Mouse (Mus musculus): ENCODE data around the gene Stab2. TPM values are rescaled to one million over a fixed set of nuclear protein-coding genes. Genes with fewer than 3 reads are reported as not detected.

Gene Stab2
- polyA plus RNA-seq, 1 experiment = 9.3 TPM

DNA sequence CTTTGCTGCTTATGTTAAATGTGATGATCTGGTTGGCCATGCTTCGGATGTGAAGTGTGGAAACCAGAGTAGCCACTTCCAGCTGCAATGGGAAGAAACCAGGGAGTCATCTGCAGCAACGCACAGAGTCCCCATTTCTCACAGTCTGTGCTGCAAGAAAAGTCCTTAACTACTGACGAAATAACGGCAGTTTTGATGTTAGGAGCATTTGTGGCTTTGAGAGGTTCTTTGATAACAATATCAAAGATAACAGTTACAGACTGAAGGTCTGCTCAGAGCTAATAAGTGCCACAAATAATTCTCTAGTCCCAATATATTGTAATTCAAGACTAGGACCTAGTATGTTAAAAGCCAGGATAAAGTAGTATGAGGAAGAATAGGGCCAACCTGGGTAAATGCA, 57.9 kb downstream of the Stab2 start:
- H3K27ac ChIP-seq (ENCODE audit: control insufficient read depth, insufficient read depth, low read depth, low read length, poor library complexity) = no peak overlapping the region
- TF ChIP-seq CTCF (IDR thresholded peaks at IDR 0.05; ENCODE audit: control insufficient read depth, insufficient read depth, low read length) (no peak), POLR2A (IDR thresholded peaks at IDR 0.05; ENCODE audit: borderline replicate concordance, control insufficient read depth, low read depth, low read length) (no peak)
- no peak overlapping the region for H3K4me3 ChIP-seq (replicated peaks; ENCODE audit: control insufficient read depth, low read depth, low read length)
- 71% methylated on average over 4 of the region's 4 CpGs for WGBS
- no peaks in the 10 kb centered on the region for H3K4me1 ChIP-seq (ENCODE audit: control insufficient read depth, insufficient read depth, low read length)

DNA sequence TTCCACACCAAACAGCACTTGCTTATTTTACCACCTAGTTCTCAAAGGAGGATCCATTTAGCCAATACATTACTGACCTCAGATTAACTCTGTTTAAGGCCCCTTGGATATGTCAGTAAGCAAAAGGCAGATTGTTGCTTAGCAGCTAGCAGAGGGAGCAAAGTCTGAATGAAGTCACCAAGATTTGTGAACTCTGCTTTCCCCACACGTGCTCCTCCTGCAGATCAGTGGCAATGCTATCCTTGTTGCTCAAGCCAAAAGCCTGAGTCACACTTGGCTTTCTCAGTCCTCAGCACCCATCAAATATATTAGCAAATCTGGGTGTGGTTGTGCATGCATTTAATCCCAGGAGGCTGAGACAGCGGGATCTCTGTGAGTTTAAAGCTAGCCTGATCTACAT, 60.3 kb downstream of the Stab2 start:
- WGBS = 60% methylated on average over 2 of the region's 2 CpGs
- H3K27ac ChIP-seq (ENCODE audit: control insufficient read depth, insufficient read depth, low read depth, low read length, poor library complexity) = no peak overlapping the region

DNA sequence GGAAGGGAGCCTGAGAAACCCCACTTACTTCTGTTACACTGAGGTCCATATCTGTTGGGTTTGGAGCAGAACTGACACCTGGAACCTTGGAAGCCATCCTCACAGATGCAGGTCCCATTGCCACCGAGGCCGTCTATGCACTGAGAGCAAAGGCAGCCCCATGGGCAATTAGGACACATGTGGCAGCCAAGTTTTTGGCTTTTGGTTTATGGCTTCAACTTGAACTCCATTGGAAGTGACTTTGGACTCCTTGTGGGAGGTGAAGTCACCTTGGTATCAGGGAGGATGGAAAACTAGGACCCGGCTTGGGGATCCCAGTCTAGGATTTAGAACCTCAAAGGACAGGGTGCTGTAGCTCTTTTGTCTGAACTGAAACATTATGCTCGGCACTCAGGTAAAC, 67.2 kb downstream of the Stab2 start:
- Histone ChIP-seq H3K4me3 (replicated peaks; ENCODE audit: control insufficient read depth, low read depth, low read length) (no peak overlapping the region), H3K27ac (ENCODE audit: control insufficient read depth, insufficient read depth, low read depth, low read length, poor library complexity) (no peak overlapping the region), H3K4me1 (ENCODE audit: control insufficient read depth, insufficient read depth, low read length) (no peaks in the 10 kb centered on the region)
- TF ChIP-seq CTCF (IDR thresholded peaks at IDR 0.05; ENCODE audit: control insufficient read depth, insufficient read depth, low read length) = no peak
- no peak for TF ChIP-seq POLR2A (IDR thresholded peaks at IDR 0.05; ENCODE audit: borderline replicate concordance, control insufficient read depth, low read depth, low read length)
- WGBS = 80% methylated on average over 4 of the region's 4 CpGs

More for the DNA sequence above, 60.3 kb downstream of the Stab2 start:
- TF ChIP-seq POLR2A (IDR thresholded peaks at IDR 0.05; ENCODE audit: borderline replicate concordance, control insufficient read depth, low read depth, low read length) (no peak), CTCF (IDR thresholded peaks at IDR 0.05; ENCODE audit: control insufficient read depth, insufficient read depth, low read length) (no peak)
- H3K4me1 ChIP-seq (ENCODE audit: control insufficient read depth, insufficient read depth, low read length) = no peaks in the 10 kb centered on the region
- no peak overlapping the region for H3K4me3 ChIP-seq (replicated peaks; ENCODE audit: control insufficient read depth, low read depth, low read length)

GRCm38 (mm10) chr10:86934376-86934775, 73.4 kb downstream of the Stab2 start:
- TF ChIP-seq POLR2A (IDR thresholded peaks at IDR 0.05; ENCODE audit: borderline replicate concordance, control insufficient read depth, low read depth, low read length) (no peak), CTCF (IDR thresholded peaks at IDR 0.05; ENCODE audit: control insufficient read depth, insufficient read depth, low read length) (no peak)
- H3K4me3 ChIP-seq (replicated peaks; ENCODE audit: control insufficient read depth, low read depth, low read length) = no peak overlapping the region
- H3K27ac ChIP-seq (ENCODE audit: control insufficient read depth, insufficient read depth, low read depth, low read length, poor library complexity) = no peak overlapping the region
- 64% methylated on average over 6 of the region's 6 CpGs for WGBS
- no peaks in the 10 kb centered on the region for H3K4me1 ChIP-seq (ENCODE audit: control insufficient read depth, insufficient read depth, low read length)

DNA sequence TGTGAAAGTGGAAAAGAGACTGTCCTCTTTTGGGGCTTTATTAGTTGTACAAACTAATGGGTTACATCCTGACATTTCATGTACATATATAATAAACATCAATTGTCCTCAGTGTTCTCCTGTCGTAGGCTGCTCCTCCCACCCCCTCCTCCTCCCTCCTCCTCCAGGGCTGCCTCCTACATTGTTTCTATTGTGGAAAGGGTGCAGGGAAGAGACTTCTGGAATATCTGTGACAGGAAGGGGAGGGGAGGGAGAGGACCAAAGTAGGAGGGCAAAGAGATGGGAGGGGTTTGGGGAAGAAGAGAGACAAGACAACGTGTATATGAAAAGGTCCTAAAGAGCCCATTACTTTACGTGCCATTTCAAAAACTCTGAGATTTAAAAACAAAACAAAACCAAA, 73.9 kb downstream of the Stab2 start:
- no peak overlapping the region for H3K4me3 ChIP-seq (replicated peaks; ENCODE audit: control insufficient read depth, low read depth, low read length)
- H3K27ac ChIP-seq (ENCODE audit: control insufficient read depth, insufficient read depth, low read depth, low read length, poor library complexity) = no peak overlapping the region
- WGBS = 68% methylated on average over 3 of the region's 3 CpGs
- TF ChIP-seq CTCF (IDR thresholded peaks at IDR 0.05; ENCODE audit: control insufficient read depth, insufficient read depth, low read length) (no peak), POLR2A (IDR thresholded peaks at IDR 0.05; ENCODE audit: borderline replicate concordance, control insufficient read depth, low read depth, low read length) (no peak)
- H3K4me1 ChIP-seq (ENCODE audit: control insufficient read depth, insufficient read depth, low read length) = no peaks in the 10 kb centered on the region

- no peak overlapping the region for H3K27ac ChIP-seq (ENCODE audit: control insufficient read depth, insufficient read depth, low read depth, low read length, poor library complexity)
- no peak for TF ChIP-seq CTCF (IDR thresholded peaks at IDR 0.05; ENCODE audit: control insufficient read depth, insufficient read depth, low read length)
- no peak for TF ChIP-seq POLR2A (IDR thresholded peaks at IDR 0.05; ENCODE audit: borderline replicate concordance, control insufficient read depth, low read depth, low read length)
- WGBS = 14% methylated on average over 9 of the region's 9 CpGs
- no peaks in the 10 kb centered on the region for H3K4me1 ChIP-seq (ENCODE audit: control insufficient read depth, insufficient read depth, low read length)
- H3K4me3 ChIP-seq (replicated peaks; ENCODE audit: control insufficient read depth, low read depth, low read length) = no peak overlapping the region
These were observed 74.6 kb downstream of the Stab2 start for GRCm38 (mm10) chr10:86933180-86933695.

DNA sequence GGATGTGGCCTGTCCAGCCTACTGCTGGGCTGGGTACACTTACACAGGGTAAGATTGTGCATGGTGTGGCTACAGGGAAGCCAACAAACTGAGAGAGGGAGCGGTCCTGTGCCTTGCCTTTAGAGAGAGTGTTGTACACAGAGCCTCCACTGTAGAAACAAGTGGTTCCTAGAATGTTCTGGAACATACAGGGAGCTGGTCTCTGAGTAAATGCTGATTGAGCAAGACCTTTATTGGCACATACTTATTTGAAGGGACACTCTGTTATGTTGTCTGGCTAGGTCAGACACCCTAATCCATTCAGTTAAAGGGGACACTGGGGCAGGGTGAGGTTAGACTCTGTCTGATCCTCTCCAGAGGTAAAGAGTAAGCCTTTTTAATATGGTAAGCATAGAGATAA, 84.2 kb downstream of the Stab2 start:
- WGBS = 75% methylated on average over 1 of the region's 1 CpGs
- Histone ChIP-seq H3K4me1 (ENCODE audit: control insufficient read depth, insufficient read depth, low read length) (no peaks in the 10 kb centered on the region), H3K4me3 (replicated peaks; ENCODE audit: control insufficient read depth, low read depth, low read length) (no peak overlapping the region), H3K27ac (ENCODE audit: control insufficient read depth, insufficient read depth, low read depth, low read length, poor library complexity) (no peak overlapping the region)
- TF ChIP-seq POLR2A (IDR thresholded peaks at IDR 0.05; ENCODE audit: borderline replicate concordance, control insufficient read depth, low read depth, low read length) = no peak
- TF ChIP-seq CTCF (IDR thresholded peaks at IDR 0.05; ENCODE audit: control insufficient read depth, insufficient read depth, low read length) = no peak

DNA sequence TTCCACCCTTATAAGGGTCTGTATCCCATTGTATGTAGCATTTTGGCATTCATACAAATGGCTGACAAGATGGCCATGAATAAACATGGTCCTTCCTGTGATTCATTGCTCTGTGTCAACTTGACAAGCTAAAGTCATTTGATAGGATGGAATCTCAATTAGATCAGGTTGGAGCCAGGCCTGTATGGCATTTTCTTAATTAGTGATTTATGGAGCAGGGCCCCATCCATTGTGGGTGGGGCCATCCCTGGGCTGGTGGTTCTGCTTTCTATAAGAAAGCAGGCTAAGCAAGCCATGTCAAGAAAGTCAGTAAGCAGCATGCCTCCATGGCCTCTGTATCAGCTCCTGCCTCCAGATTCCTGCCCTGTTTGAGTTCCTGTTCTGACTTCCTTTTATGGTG, 92.2 kb downstream of the Stab2 start:
- TF ChIP-seq CTCF (IDR thresholded peaks at IDR 0.05; ENCODE audit: control insufficient read depth, insufficient read depth, low read length) (no peak), POLR2A (IDR thresholded peaks at IDR 0.05; ENCODE audit: borderline replicate concordance, control insufficient read depth, low read depth, low read length) (no peak)
- Histone ChIP-seq H3K4me1 (ENCODE audit: control insufficient read depth, insufficient read depth, low read length) (no peaks in the 10 kb centered on the region), H3K4me3 (replicated peaks; ENCODE audit: control insufficient read depth, low read depth, low read length) (no peak overlapping the region), H3K27ac (ENCODE audit: control insufficient read depth, insufficient read depth, low read depth, low read length, poor library complexity) (no peak overlapping the region)

DNA sequence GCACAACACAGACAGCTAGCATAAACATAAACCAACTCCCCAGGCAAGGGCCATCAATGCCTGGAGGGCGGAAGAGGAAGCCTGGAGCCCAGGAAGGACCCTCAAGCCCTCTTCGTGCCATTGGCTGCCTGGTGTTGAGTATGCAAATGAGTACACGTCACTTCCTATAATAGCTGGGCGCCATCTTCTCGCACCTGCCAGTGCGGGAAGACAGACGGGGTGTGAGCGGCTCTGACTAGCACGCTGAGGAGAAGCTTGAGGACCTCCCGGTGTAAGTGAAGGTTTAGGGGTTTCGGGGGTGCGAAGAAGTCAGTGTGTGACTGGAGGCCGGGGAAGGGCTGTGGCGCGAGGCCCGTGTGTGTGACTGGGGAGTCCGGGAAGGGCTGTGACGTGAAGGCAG, 99.3 kb downstream of the Stab2 start:
- Histone ChIP-seq H3K27ac (ENCODE audit: control insufficient read depth, insufficient read depth, low read depth, low read length, poor library complexity) (no peak overlapping the region), H3K4me3 (replicated peaks; ENCODE audit: control insufficient read depth, low read depth, low read length) (no peak overlapping the region), H3K4me1 (ENCODE audit: control insufficient read depth, insufficient read depth, low read length) (no peaks in the 10 kb centered on the region)
- TF ChIP-seq POLR2A (IDR thresholded peaks at IDR 0.05; ENCODE audit: borderline replicate concordance, control insufficient read depth, low read depth, low read length) (no peak), CTCF (IDR thresholded peaks at IDR 0.05; ENCODE audit: control insufficient read depth, insufficient read depth, low read length) (no peak)
- WGBS = 92% methylated on average over 18 of the region's 18 CpGs

Data from bone marrow, adult 2 months (tissue).